Mouse (Mus musculus): ENCODE measurements around the gene Hist1h2bl. TPM values are rescaled to one million over a fixed set of nuclear protein-coding genes. Genes with fewer than 3 reads are reported as not detected.
A peak's percentile ranks its signal among the peaks of the same experiment; 100 is the strongest.

Hist1h2bl gene
- total RNA-seq, 2 experiments from 2014 or later, result 25.0 to 36.7 TPM

GRCm38 (mm10) chr13:21715131-21715863 lies 646 bp downstream of the Hist1h2bl start:
- H3K27ac ChIP-seq, result peak overlapping the region; percentile 83
- no peak for TF ChIP-seq CTCF (conservative IDR thresholded peaks at IDR 0.05)
- DNase-seq (ENCODE audit: low spot score in 2 of 2), result no peak

GRCm38 (mm10) chr13:21714725-21715124 lies 1.2 kb downstream of the Hist1h2bl start:
- peak overlapping the region; percentile 55 for H3K4me3 ChIP-seq
- peak in 1 of 2 experiments; percentile 69 for DNase-seq (ENCODE audit: low spot score in 2 of 2)
- H3K27ac ChIP-seq, result no peak overlapping the region
- TF ChIP-seq CTCF (conservative IDR thresholded peaks at IDR 0.05), result peak; percentile 99

More at GRCm38 (mm10) chr13:21715131-21715863, 646 bp downstream of the Hist1h2bl start:
- peak overlapping the region; percentile 55 for H3K4me3 ChIP-seq

- no peak overlapping the region for H3K27ac ChIP-seq
- no peak for TF ChIP-seq CTCF (conservative IDR thresholded peaks at IDR 0.05)
- peak overlapping the region; percentile 68 for H3K4me3 ChIP-seq
- DNase-seq (ENCODE audit: low spot score in 2 of 2), result no peak
Measured at GRCm38 (mm10) chr13:21711698-21712097, 4.2 kb downstream of the Hist1h2bl start.

GRCm38 (mm10) chr13:21710821-21711525 lies 5.0 kb downstream of the Hist1h2bl start:
- Histone ChIP-seq H3K4me3 (peak overlapping the region; percentile 68), H3K27ac (peak overlapping the region; percentile 83)
- DNase-seq (ENCODE audit: low spot score in 2 of 2), result peak; percentile 76 to 83
- no peak for TF ChIP-seq CTCF (conservative IDR thresholded peaks at IDR 0.05)

- TF ChIP-seq CTCF (conservative IDR thresholded peaks at IDR 0.05), result peak; percentile 95
- H3K4me3 ChIP-seq, result peak overlapping the region; percentile 68
- DNase-seq (ENCODE audit: low spot score in 2 of 2), result peak; percentile 87 to 92
- H3K27ac ChIP-seq, result peak overlapping the region; percentile 83
Measured at GRCm38 (mm10) chr13:21710031-21710711, 5.8 kb downstream of the Hist1h2bl start.

DNA sequence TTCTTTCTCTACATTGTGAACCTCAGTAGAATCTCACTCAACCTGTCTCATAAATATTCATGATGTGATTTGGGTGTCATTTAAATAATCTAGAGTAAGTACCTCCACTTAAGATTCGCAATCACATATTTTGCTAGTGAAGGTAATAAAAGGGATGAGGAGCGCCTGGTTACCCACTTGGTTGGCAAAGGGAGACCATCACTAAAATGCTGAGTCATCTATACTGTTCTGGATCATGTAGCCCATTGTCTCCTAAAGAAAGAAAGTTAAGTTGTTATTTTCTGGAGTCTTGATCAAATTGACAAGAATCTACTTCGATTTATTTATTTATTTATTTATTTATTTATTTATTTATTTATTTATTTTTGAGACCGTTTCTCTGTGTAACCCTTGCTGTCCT lies 9.3 kb downstream of the Hist1h2bl start:
- no peak overlapping the region for H3K27ac ChIP-seq
- DNase-seq (ENCODE audit: low spot score in 2 of 2), result no peak
- no peak overlapping the region for H3K4me3 ChIP-seq
- TF ChIP-seq CTCF (conservative IDR thresholded peaks at IDR 0.05), result no peak

GRCm38 (mm10) chr13:21697811-21698210 lies 18.1 kb downstream of the Hist1h2bl start, which contains the start of gene Olfr1359:
Olfr1359 (plus strand) TSS chr13:21698111.
- Histone ChIP-seq H3K4me3 (no peak within 1 kb of the TSS), H3K27ac (no peak within 1 kb of the TSS)
- no peak for DNase-seq (ENCODE audit: low spot score in 2 of 2)
- TF ChIP-seq CTCF (conservative IDR thresholded peaks at IDR 0.05), result no peak

GRCm38 (mm10) chr13:21677305-21677704 lies 38.6 kb downstream of the Hist1h2bl start, which contains the start of gene Olfr1360:
Olfr1360 (minus strand) TSS chr13:21677405.
- no peak within 1 kb of the TSS for H3K4me3 ChIP-seq
- no peak for DNase-seq (ENCODE audit: low spot score in 2 of 2)

More at GRCm38 (mm10) chr13:21677305-21677704, 38.6 kb downstream of the Hist1h2bl start, which contains the start of gene Olfr1360:
- TF ChIP-seq CTCF (conservative IDR thresholded peaks at IDR 0.05), result no peak
- H3K27ac ChIP-seq, result no peak within 1 kb of the TSS

Small RNA genes lying within 50 kb of the gene (microRNA-seq; reads per million reads assigned to microRNA genes)
- 0 reads per million in 2 experiments for gene Gm44357
- gene Gm44367, result 0 reads per million in 2 experiments
- gene Gm44454, result 0 reads per million in 2 experiments

Other genes with a start within 250 kb of the Hist1h2bl start
- under 1 TPM; 0.56 to 0.92 TPM for gene Nkapl, start 247.6 kb downstream of the Hist1h2bl start, total RNA-seq (2021)
- gene Zkscan4, start 237.2 kb downstream of the Hist1h2bl start, total RNA-seq (2021), result 1 to 10 TPM; 6.5 TPM
- gene Gm10065, start 236.7 kb downstream of the Hist1h2bl start, total RNA-seq (2021), result not detected
- gene AK157302, start 220.9 kb downstream of the Hist1h2bl start, total RNA-seq (2021), result 10 to 100 TPM; 19.4 to 21.2 TPM
- 10 to 100 TPM; 59.2 to 60.9 TPM for gene Gm11273, start 214.7 kb downstream of the Hist1h2bl start, total RNA-seq (2021)
- 10 to 100 TPM; 20.2 to 23.4 TPM for gene Zkscan8, start 185.0 kb downstream of the Hist1h2bl start, total RNA-seq (2021)
- not detected for gene Olfr1366, start 173.3 kb downstream of the Hist1h2bl start, total RNA-seq (2021)
- gene Olfr1535, start 156.2 kb downstream of the Hist1h2bl start, total RNA-seq (2021), result not detected
- not detected for gene Olfr1364, start 134.4 kb downstream of the Hist1h2bl start, total RNA-seq (2021)
- gene Olfr1362, start 102.1 kb downstream of the Hist1h2bl start, total RNA-seq (2021), result not detected
- gene Olfr11, start 73.6 kb downstream of the Hist1h2bl start, total RNA-seq (2021), result not detected
- not detected for gene Olfr1361, start 52.8 kb downstream of the Hist1h2bl start, total RNA-seq (2021)
- gene Olfr1360, start 38.7 kb downstream of the Hist1h2bl start, total RNA-seq (2021), result not detected
- not detected for gene Olfr1359, start 18.0 kb downstream of the Hist1h2bl start, total RNA-seq (2021)
- gene Hist1h2ai, start 279 bp upstream of the Hist1h2bl start, total RNA-seq (2021), result 10 to 100 TPM; 27.6 to 54.9 TPM
- 10 to 100 TPM; 51.3 to 58.2 TPM for gene Hist1h3h, start 1.5 kb upstream of the Hist1h2bl start, total RNA-seq (2021)
- 1 to 10 TPM; 4.2 to 8.2 TPM for gene Hist1h2bm, start 5.9 kb upstream of the Hist1h2bl start, total RNA-seq (2021)
- gene Hist1h4j, start 18.9 kb upstream of the Hist1h2bl start, total RNA-seq (2021), result 10 to 100 TPM; 16.7 to 19.3 TPM
- gene Hist1h4k, start 34.4 kb upstream of the Hist1h2bl start, total RNA-seq (2021), result 100 to 1,000 TPM; 269 to 298 TPM
- 10 to 100 TPM; 15.1 TPM for gene Hist1h2ak, start 37.7 kb upstream of the Hist1h2bl start, total RNA-seq (2021)
- 1 to 10 TPM; 8.3 to 9.4 TPM for gene Hist1h2bn, start 38.0 kb upstream of the Hist1h2bl start, total RNA-seq (2021)
- 1 to 10 TPM; 6.3 to 8.1 TPM for gene Hist1h1b, start 64.5 kb upstream of the Hist1h2bl start, total RNA-seq (2021)
- 10 to 100 TPM; 61.0 to 71.7 TPM for gene Hist1h3i, start 67.2 kb upstream of the Hist1h2bl start, total RNA-seq (2021)
- 1 to 10 TPM in 1 of 2 experiments, not detected in 1; 2.8 TPM for gene Hist1h2an, start 71.1 kb upstream of the Hist1h2bl start, total RNA-seq (2021)
- gene Hist1h2bp, start 71.3 kb upstream of the Hist1h2bl start, total RNA-seq (2021), result 1 to 10 TPM; 6.8 to 8.1 TPM
- 10 to 100 TPM; 39.6 to 42.1 TPM for gene Hist1h2bq, start 94.1 kb upstream of the Hist1h2bl start, total RNA-seq (2021)
- 10 to 100 TPM; 30.7 to 36.0 TPM for gene Hist1h2ao, start 94.3 kb upstream of the Hist1h2bl start, total RNA-seq (2021)
- 100 to 1,000 TPM; 247 to 254 TPM for gene Hist1h4m, start 95.6 kb upstream of the Hist1h2bl start, total RNA-seq (2021)
- 10 to 100 TPM; 26.5 to 46.4 TPM for gene Hist1h4n, start 116.1 kb upstream of the Hist1h2bl start, total RNA-seq (2021)
- gene Hist1h2ap, start 117.4 kb upstream of the Hist1h2bl start, total RNA-seq (2021), result 10 to 100 TPM; 11.3 to 15.9 TPM
- gene Hist1h2br, start 117.6 kb upstream of the Hist1h2bl start, total RNA-seq (2021), result 10 to 100 TPM; 38.6 to 42.0 TPM
- gene Zfp184, start 229.0 kb upstream of the Hist1h2bl start, total RNA-seq (2021), result 1 to 10 TPM; 3.5 to 4.6 TPM